Mouse (Mus musculus) hematopoietic stem cell, adult 5-6 weeks (primary cell): ENCODE results near the gene Pgls. TPM values are rescaled to one million over a fixed set of nuclear protein-coding genes. Genes with fewer than 3 reads are reported as not detected.

Source experiments
- ATAC-seq, 2 experiments: fragments of 125-278 bp in 1 of 2; replicated peaks in 1 of 2; 2 replicates each; pipeline ENCODE4 v1.8.0; 2016 to 2017; ENCODE audit warnings: inconsistent platforms in 2 of 2, mild to moderate bottlenecking in 2 of 2, moderate number of reproducible peaks in 2 of 2, low read depth in 1 of 2, moderate TSS enrichment in 1 of 2; ENCODE audit not compliant: low FRiP score in 2 of 2, poor library complexity in 2 of 2, severe bottlenecking in 2 of 2, insufficient read depth in 1 of 2, low TSS enrichment in 1 of 2
- total RNA-seq: library from RNA; stranded (forward); fragments of 172-1452, 232-1000 nt; gene quantifications from 2 replicates; pipeline ENCODE4 v1.2.3, GENCODE M21; 2017

Pgls gene
- total RNA-seq: 51.4 and 93.2 TPM in 2 replicates

DNA sequence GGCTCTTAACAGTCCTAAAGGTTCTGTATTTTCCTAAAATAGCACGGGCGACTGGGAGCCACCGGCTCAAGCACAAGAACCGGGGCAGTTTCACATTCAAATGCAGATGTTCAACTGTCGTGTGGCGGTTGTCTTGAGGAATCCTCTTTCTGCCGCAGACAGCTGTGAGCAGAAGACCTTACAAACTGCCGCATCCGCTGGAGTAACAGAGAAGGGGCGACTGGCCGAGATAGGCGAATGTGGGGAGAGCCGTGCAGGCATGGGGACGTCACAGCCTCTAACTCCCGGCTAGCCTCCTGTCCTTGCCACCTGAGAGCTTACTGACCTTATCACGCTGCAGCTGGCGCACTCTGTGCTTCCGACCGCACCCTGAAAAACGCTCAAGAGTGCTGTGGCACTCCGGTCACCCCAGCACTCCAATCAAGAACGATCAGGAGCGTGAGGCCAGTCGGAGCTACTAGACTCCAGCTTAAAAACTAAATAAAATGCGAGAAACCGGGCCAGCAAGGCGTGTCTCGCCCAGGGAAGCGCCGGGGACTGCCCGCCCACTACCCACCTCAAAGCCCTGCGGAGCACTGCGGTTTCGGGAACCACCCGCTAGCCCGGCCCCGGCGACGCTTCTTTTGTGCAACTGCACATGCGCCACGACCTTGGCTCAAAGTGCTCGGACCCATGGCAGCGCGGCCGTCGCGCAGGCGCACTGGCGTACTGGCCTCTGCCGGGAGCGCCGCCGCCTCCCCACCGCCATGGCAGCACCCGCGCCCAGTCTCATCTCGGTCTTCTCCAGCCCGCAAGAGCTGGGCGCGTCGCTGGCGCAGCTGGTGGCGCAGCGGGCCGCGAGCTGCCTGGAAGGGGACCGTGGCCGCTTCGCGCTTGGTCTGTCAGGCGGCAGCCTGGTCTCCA is at the start of gene Pgls:
Pgls (plus strand) TSS at position 706 of the 903 bp plus-strand sequence.
- ATAC-seq: peak; percentile 60 to 64

DNA sequence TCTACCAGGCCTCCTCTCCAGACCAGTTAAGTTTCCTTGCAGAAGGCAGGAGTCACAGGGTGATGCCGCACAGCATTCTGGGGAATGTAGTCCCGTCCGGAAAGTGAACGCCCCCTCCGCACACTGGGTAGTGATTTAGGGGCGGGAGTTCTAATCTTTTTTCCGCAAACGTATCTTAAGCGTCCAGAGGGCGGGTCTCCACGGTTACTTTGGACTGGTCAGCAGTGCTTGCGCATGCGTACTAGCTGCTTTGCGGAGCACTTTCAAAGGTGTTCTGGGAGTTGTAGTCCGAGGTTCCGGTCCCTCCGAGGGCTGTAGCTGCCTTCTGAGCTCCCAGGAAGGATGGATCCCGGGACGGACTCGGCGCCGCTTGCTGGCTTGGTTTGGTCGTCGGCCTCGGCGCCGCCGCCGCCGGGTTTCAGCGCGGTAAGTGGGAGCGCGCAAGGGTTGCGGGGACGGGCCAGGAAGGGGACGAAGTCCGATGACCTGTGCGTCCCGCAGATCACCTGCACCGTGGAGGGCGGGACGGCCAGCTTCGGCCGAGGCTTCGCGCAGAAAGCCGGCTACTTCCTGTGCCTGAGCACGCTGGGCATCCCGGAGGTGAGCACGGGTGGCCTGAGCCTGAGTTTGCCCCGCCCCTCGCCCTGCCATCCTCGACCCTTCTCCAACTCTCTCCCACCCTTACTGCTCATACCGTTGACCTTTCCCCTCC is 49.2 kb upstream of the Pgls start, which contains the start of gene Mvb12a:
Mvb12a (plus strand) TSS at position 291 of the 712 bp plus-strand sequence.
- ATAC-seq: peak; percentile 98 to 99

DNA sequence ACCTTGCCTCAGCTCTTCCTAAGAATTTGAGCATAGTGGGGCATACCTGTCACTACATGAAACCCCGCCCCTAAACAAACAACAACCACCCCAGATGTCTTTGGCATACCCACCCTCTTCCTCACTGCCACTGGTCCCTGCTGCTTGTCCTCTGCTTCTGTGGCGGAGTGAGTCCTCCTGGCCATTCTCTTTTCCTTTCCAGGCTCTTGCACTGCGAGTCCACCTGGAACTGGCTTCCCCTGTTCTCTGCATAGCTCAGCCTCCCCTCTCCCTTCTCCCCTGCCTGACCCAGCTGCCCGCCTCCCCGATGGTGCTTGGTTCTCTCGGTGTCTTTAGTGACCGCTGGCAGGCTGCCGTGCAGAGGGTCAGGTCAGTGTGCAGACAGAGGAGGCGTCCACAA is 48.2 kb upstream of the Pgls start:
- ATAC-seq: no peak

DNA sequence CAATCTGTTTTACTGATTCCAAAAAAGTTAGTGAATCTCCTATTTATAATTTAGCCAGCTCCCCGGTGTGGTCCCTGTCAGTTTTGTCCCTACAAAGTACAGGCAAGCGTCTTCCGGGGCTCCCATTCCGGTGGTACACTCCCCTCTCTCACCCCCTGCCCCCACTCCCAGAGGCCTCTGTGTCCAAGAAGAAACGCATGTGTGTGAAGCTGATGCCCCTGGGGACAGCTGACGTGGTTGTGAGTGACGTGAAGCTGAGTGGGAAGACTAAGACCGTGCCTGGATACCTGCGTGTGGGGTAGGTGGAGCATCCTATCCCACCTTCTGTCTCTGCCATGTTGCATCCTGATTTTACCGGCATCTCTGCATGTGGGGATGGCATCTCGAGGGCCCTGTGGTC is 46.9 kb upstream of the Pgls start:
- ATAC-seq: no peak

GRCm38 (mm10) chr8:71547590-71547989 is 44.4 kb upstream of the Pgls start:
- no peak for ATAC-seq

GRCm38 (mm10) chr8:71550754-71551153 is 41.2 kb upstream of the Pgls start:
- ATAC-seq: no peak

GRCm38 (mm10) chr8:71552770-71553169 is 39.2 kb upstream of the Pgls start:
- no peak for ATAC-seq

- ATAC-seq: no peak
Measured at GRCm38 (mm10) chr8:71554001-71554400, 38.0 kb upstream of the Pgls start.

GRCm38 (mm10) chr8:71554644-71555043 is 37.3 kb upstream of the Pgls start:
- ATAC-seq: no peak

DNA sequence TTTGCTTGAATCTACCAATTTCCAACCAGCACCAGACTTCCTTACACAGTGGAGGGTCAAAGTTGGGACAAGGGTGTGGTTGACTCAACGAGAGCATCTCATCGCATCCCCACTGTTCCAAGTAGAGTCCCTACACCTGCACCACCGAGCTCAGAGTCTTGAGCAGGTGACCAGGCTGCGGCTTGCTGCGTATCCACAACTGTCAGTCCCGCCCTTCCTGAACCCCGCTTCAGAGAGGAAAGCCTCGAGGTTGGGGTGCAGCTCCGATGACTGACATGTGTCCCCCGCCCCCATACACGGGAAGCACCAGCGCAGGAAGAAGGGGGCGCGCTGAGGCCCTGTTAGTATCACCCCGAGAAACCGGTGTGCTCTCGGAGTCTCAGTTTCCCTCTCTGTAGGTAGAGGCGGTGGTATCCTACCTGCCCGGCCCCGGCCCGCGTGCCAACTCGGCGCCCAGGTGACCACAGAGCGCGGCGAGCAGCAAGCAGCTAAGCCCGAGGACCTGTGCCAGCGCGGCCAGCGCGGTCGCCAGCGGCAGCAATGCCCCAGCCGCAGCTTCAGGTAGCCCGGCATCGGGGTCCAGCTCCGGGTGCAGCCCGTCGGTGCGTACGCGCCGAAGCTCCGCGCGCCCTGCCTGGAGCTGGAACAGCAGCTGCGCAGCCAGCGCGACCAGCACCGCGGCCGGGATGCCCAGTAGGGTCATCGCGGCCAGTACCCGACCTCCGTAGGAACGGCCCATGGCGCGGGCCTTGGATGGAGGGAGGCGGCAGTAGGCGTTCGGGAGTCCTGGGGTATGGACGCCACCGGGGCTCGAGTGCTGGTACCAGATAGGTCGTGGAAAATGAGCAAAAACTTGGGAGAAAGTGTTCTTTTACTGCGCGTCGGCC is 33.7 kb upstream of the Pgls start, which contains the start of gene Tmem221:
Tmem221 (minus strand) TSS at position 801 of the 887 bp plus-strand sequence.
- no peak for ATAC-seq

DNA sequence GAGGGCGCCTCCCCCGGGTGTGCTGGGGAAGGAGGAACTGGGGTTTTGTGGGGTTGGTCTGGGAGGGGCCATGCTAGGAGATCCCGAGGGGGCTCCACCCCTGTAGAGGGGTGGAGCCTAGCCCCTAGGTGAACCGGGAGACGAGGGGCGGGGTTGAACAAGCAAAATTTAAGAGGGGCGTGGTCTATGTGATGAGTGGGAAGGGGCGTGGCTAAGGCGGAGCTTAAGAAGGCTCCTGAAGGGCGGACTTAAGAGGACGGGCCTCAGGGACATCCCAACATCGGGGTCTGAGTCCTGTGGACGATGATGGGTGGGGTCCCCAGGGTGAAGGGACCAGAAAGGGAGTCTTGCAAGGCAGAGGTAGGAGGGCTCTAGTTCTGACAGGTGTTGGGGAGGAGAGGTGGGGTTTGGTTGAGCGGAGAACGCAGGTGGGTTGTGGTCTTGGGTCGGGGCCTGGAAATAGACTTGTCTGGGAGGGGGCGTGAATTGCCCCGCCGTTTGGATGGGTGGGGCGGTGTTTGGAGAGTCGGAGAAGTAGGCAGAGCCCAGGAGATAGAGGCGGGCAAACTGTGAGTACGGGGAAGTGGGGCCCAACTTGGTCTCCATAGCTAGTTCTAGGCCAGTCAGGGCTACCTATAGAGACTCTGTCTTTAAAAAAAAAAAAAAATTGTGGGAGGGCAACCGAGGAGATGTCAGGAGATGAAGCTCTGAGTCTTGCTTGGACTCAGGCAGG is 32.9 kb upstream of the Pgls start:
- ATAC-seq: peak; percentile 56 to 63

GRCm38 (mm10) chr8:71560071-71560470 is 31.9 kb upstream of the Pgls start:
- ATAC-seq: no peak

DNA sequence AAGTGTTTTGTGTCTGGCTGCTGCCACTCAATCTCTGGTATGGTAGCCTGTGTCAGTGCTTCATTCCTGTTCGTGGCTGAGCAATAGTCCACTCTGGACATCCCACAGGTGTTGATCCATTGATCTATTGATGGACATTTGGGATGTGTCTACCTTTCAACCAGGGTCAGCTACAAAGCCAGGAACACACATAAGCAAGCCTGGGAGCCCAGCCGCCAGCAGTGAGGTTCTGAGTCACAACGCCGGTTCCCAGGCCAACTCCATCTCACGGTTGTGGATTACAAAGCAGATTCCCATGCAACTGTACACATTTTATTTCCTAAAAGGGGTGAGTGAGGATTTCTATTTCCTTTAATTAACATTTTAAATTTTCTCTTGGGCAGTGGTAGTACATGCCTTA is 31.2 kb upstream of the Pgls start:
- ATAC-seq: no peak

GRCm38 (mm10) chr8:71561401-71561800 is 30.6 kb upstream of the Pgls start:
- peak; percentile 56 to 60 for ATAC-seq

GRCm38 (mm10) chr8:71562751-71563150 is 29.2 kb upstream of the Pgls start:
- ATAC-seq: peak; percentile 63 to 75

- ATAC-seq: no peak
Measured at GRCm38 (mm10) chr8:71563992-71564391, 28.0 kb upstream of the Pgls start.

DNA sequence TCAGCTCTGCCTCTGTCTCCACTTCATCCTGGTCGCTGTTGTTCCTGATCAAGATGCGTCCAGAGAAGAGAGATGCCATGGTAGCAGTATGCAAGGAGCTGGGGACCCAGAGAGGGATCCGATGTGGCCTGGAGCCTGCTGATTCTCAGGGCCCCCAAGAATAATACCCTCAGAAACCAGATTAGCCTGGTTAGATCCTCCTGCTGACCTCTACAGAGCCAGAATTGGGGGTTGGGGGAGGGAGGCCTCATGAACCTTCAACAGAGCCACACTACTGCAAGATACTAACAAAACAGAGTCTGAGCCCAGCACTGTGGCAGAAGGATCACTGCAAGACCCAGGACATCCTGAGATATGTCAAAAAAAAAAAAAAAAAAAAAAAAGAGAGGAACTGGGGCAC is 25.5 kb upstream of the Pgls start, which contains the start of gene Nxnl1:
Nxnl1 (minus strand) TSS at position 101 of the 400 bp plus-strand sequence.
- no peak for ATAC-seq
